Mouse (Mus musculus) intestine, embryonic 14.5 days (tissue): ENCODE measurements around the gene Gart. TPM values are rescaled to one million over a fixed set of nuclear protein-coding genes. Genes with fewer than 3 reads are reported as not detected.

ENCODE experiments used
- ATAC-seq: fragments of 200-750 bp; cut with Nextera tagmentation; replicated peaks from 2 replicates; pipeline ENCODE4 v1.8.0; 2017; ENCODE audit warnings: low read depth, moderate number of reproducible peaks, moderate TSS enrichment, moderate library complexity; ENCODE audit not compliant: low FRiP score, low TSS enrichment
- DNase-seq: peaks from one replicate; pipeline ENCODE4 v3.0.0-alpha.2; 2018; ENCODE audit warnings: low spot score
- H3K27ac ChIP-seq: fragments of 300-500 bp; sonication (generic); 2 replicates; pipeline ENCODE4 v1.5.1; 2014; ENCODE audit warnings: low read depth, mild to moderate bottlenecking, control low read depth
- H3K27me3 ChIP-seq: fragments of 300-500 bp; sonication (generic); replicated peaks from 2 replicates; pipeline ENCODE4 v1.6.1; 2014; ENCODE audit warnings: low read length, control low read depth; ENCODE audit not compliant: control insufficient read depth, insufficient read depth
- H3K36me3 ChIP-seq: fragments of 300-500 bp; sonication (generic); 2 replicates; pipeline ENCODE4 v1.6.1; 2014; ENCODE audit warnings: low read length, control low read depth; ENCODE audit not compliant: control insufficient read depth, insufficient read depth
- H3K4me1 ChIP-seq: fragments of 300-500 bp; sonication (generic); replicated peaks from 2 replicates; pipeline ENCODE4 v1.6.1; 2014; ENCODE audit warnings: low read length, control low read depth, mixed read lengths; ENCODE audit not compliant: control insufficient read depth, insufficient read depth
- H3K4me2 ChIP-seq: fragments of 300-500 bp; sonication (generic); 2 replicates; pipeline ENCODE4 v1.6.1; 2014; ENCODE audit warnings: low read length
- H3K4me3 ChIP-seq: fragments of 300-500 bp; sonication (generic); 2 replicates; pipeline ENCODE4 v1.5.1; 2014; ENCODE audit warnings: low read depth, low read length, control low read depth, mixed read lengths
- H3K9ac ChIP-seq: fragments of 300-500 bp; sonication (generic); 2 replicates; pipeline ENCODE4 v1.6.1; 2014; ENCODE audit warnings: mild to moderate bottlenecking, low read length
- H3K9me3 ChIP-seq: fragments of 300-500 bp; sonication (generic); 2 replicates; pipeline ENCODE4 v1.6.1; 2016; ENCODE audit warnings: low read length, control low read depth; ENCODE audit not compliant: control insufficient read depth
- WGBS: fragments of 180-500 bp; shearing (Covaris S2); extraction: QIAGEN DNeasy Blood & Tissue Kit; methylation state at CpG from one replicate; pipeline ENCODE4 v1.1.7; 2014; 5-methylcytosine and 5-hydroxymethylcytosine counted together
- polyA plus RNA-seq: library from polyadenylated mRNA; unstranded; fragments of >200 nt; fragmentation: Nextera tagmentation; extraction: Ambion mirVana; gene quantifications from 2 replicates; pipeline ENCODE4 v1.2.1, GENCODE M21; 2014

Gene Gart
- polyA plus RNA-seq = 125 and 137 TPM in 2 replicates

DNA sequence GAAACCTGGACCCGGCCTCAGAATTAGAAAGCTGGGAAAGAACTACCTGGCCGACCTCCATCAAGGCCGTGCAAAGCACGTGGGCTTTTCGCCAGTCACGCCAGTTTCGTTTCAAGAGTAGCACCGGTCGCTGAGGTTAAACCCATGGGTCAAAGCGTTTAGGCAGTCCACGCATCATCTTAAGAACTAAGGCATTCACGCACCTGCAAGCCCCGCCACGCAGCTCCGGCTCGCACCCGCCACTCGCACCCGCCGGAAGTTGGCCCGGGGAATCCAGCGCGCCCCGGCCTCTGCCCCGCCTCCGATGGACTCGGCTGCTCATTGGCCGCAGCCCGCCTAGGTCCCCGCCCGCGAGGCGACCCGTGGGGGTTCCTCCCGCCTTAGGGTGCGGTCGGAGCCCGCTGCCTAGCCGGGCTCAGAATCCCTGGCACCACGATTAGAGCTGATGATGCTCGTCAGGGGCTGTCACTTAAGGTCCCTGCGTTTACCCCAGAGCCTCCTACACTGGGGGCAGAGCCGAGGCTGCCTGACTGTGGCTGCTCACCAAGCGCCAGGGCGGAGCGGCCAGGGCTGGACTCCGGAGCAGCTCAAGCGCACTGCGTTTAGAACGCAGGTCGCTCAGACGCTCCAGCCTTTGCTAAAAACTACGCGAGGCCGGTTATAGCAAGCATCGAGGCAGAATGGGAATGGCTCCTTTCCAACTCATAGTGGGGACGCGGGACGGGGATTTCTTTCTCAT, at the start of gene Gart:
Gene Gart, minus strand, starts transcription at position 272 of the 739 bp plus-strand sequence.
- under 1% methylated on average over 58 of the region's 59 CpGs for WGBS
- Histone ChIP-seq H3K4me1 (peaks cover 3% of the 10 kb centered on the region; the same call in 1 of the 2 replicates), H3K27ac (peak within 1 kb of the TSS; percentile 98), H3K4me2 (peak within 1 kb of the TSS; percentile 99), H3K9ac (peak within 1 kb of the TSS; percentile 98), H3K4me3 (peak within 1 kb of the TSS; percentile 97), H3K27me3 (no peaks in the 10 kb centered on the region), H3K9me3 (no peaks in the 10 kb centered on the region), H3K36me3 (peaks cover 21% of the 10 kb centered on the region)
- no peak for DNase-seq
- ATAC-seq = peak; percentile 90

DNA sequence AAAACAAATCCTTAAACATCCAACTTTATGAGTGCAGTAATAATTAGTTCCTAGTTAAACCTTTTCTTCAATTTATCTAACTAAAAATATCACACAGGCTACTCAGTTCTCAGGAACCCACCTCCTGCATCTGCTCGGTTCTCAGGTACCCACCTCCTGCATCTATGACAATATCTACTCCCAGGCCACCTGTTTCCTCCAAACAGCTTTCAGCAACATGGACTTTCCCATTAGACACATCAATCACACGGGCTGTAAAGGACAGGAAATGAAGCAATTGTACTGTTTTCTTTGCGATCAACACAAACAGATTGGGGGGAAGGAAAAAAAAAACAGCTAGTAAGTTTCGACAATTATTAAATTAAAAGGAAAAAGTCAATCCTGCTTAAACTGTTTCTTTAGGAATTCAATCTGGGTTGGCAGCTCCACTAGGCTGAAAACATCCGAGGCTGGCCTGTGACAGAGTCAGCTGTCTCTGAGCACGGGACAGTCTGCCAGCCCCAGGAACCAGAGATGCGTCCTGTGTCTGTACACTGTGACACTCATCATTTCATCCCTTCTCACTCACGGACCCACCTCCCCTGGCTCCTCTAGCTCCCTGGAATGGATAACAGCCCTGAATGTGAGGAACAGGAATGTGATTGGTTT, 48.5 kb upstream of the Gart start:
- ATAC-seq = 0 out of 2 replicates have a peak, but pooled peaks have one; percentile 21
- H3K27ac ChIP-seq = no peak overlapping the region
- no peak overlapping the region for H3K4me3 ChIP-seq
- no peaks in the 10 kb centered on the region for H3K27me3 ChIP-seq
- no peak overlapping the region for H3K9ac ChIP-seq
- peaks cover 37% of the 10 kb centered on the region for H3K36me3 ChIP-seq
- 66% methylated on average over 8 of the region's 8 CpGs for WGBS
- no peaks in the 10 kb centered on the region for H3K9me3 ChIP-seq
- DNase-seq = no peak
- H3K4me2 ChIP-seq = no peak overlapping the region
- H3K4me1 ChIP-seq = no peaks in the 10 kb centered on the region

DNA sequence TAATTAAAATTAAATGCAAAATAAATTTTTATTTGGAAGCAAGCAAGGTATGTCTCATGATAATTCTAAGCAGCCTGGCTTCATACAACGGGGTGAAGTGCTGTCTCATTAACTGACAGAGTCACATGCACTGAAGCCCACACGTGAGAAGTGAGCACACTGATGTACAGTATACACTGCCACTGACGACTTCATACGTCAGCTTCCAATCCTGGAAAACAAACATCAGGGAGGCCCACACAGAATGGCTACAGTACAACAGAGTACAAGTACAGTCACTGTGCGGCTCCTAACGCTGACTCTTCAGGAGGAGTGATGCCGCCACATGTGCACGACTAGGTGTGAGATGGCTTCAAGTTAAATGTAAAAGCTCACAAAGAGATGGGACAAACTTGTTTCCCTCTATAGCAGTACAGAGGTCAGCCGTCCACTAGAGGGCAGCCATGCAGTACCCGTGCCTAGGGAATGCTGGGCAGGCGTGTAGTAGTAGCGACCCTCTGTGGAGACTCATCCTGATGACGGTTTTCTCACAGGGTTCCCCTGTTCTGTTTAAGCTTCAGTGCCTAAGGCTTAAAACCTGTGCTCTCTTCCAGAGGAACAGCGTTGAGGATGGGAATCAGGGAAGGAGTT, 47.8 kb upstream of the Gart start:
- peak; percentile 93 for DNase-seq
- Histone ChIP-seq H3K4me1 (no peaks in the 10 kb centered on the region), H3K9ac (no peak overlapping the region), H3K27me3 (no peaks in the 10 kb centered on the region), H3K9me3 (no peaks in the 10 kb centered on the region), H3K4me2 (no peak overlapping the region), H3K27ac (no peak overlapping the region), H3K4me3 (no peak overlapping the region), H3K36me3 (peaks cover 36% of the 10 kb centered on the region)
- peak; percentile 94 for ATAC-seq
- WGBS = 30% methylated on average over 14 of the region's 14 CpGs

DNA sequence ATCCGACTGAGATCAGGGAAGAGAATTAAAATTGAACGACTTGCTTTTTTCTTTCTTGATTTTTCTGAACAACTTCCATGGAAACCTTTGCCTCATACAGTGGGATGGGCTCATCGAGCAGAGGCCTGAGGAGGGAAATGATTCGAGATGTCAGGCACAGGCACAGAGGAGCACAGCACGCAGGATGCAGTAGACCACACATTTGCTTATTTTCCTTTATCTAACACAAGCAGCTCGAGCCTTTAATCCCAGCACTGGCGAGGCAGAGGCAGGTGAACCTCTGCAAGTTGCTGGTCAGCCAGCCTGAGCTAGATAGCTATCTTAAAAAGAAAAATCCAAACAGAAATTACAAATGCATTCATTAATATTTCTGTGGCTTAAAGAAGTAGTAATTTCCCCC, 43.0 kb upstream of the Gart start:
- WGBS = 51% methylated on average over 7 of the region's 7 CpGs
- ATAC-seq (no peak), DNase-seq (no peak)
- no peak overlapping the region for H3K4me3 ChIP-seq
- H3K4me2 ChIP-seq = peak overlapping the region; percentile 68
- H3K9ac ChIP-seq = no peak overlapping the region
- H3K4me1 ChIP-seq = peaks cover 10% of the 10 kb centered on the region; the same call in 1 of the 2 replicates
- H3K27ac ChIP-seq = no peak overlapping the region
- H3K27me3 ChIP-seq = no peaks in the 10 kb centered on the region
- no peaks in the 10 kb centered on the region for H3K9me3 ChIP-seq
- peaks cover 17% of the 10 kb centered on the region for H3K36me3 ChIP-seq

DNA sequence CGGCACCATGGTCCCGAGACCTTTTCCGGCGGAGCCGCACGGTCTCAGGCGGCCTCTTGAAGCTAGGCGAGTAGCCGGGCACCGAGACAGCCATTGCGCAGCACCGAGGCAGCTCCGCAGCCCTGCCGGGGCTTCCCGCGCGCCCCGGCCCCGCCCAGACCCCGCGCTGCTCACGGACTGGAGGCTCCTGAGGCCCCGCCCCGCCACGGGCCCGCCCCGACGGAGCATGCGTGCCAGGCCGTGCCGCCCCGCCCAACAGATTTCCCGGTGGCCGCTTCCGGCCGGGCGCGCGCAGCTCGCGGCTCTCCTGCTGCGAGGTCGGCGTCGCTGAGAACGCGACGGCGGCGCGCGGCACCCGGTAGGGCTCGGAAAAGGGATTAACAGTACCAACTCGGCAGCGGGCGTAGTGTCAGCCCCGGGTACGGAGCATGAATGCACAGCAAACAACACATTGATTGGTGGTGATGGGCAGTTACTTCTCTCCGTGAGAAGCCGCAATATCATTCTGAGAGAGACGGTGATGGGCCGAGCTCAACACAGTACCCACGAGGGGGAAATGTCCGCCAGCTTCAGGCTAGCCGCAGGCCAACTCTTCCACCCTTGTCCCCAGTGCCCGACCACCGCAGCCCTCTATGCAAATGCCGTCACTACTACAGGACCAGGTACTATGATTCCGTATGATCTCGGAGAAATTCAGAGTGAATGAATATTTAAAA, 42.0 kb upstream of the Gart start, which contains the start of gene Donson:
Gene Donson, minus strand, starts transcription at position 152 of the 716 bp plus-strand sequence.
- Histone ChIP-seq H3K4me2 (peak within 1 kb of the TSS; percentile 68), H3K9ac (peak within 1 kb of the TSS; percentile 90), H3K36me3 (peaks cover 23% of the 10 kb centered on the region), H3K27me3 (no peaks in the 10 kb centered on the region), H3K4me1 (peaks cover 10% of the 10 kb centered on the region; the same call in 1 of the 2 replicates), H3K9me3 (no peaks in the 10 kb centered on the region), H3K27ac (peak within 1 kb of the TSS; percentile 75), H3K4me3 (peak within 1 kb of the TSS; percentile 77)
- ATAC-seq = peak; percentile 98
- WGBS = under 1% methylated on average over 65 of the region's 71 CpGs
- peak; percentile 93 for DNase-seq

DNA sequence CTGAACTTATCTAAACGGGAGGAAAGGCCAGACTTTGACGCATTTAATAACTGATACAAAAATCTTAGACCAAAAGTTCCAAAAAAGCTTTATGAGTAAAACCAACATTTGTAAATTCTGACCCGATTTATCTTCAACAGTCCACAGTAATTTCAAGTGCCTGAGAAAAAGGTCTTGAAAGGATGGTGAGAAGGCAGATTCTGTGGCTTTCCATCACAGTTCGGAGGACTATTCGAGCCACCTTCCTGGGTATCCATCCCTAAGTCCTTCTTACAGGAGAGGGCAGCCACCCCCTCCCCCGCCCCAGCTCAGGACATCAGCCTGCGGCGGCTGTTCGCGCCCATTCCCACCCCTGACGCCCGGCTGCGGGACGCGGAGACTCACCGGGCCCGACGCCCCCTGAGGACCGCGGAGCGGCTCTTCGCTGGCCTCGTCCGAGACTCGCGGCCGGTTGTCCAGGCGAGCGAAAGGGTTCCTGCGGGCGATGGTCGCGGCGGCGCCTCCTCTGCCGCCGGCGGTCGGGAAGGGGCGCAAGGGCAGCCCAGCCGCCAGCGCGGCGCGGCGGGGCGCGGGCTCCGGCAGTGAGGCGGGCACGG, 41.4 kb upstream of the Gart start:
- H3K27ac ChIP-seq = no peak overlapping the region; the same call in 1 of the 2 replicates
- peak overlapping the region; percentile 77 for H3K4me3 ChIP-seq
- no peaks in the 10 kb centered on the region for H3K27me3 ChIP-seq
- peak overlapping the region; percentile 68 for H3K4me2 ChIP-seq
- peak; percentile 66 for DNase-seq
- 2% methylated on average over 41 of the region's 51 CpGs for WGBS
- peak; percentile 57 for ATAC-seq
- peaks cover 27% of the 10 kb centered on the region for H3K36me3 ChIP-seq
- H3K9ac ChIP-seq = peak overlapping the region; percentile 90
- H3K4me1 ChIP-seq = peaks cover 10% of the 10 kb centered on the region; the same call in 1 of the 2 replicates
- no peaks in the 10 kb centered on the region for H3K9me3 ChIP-seq

DNA sequence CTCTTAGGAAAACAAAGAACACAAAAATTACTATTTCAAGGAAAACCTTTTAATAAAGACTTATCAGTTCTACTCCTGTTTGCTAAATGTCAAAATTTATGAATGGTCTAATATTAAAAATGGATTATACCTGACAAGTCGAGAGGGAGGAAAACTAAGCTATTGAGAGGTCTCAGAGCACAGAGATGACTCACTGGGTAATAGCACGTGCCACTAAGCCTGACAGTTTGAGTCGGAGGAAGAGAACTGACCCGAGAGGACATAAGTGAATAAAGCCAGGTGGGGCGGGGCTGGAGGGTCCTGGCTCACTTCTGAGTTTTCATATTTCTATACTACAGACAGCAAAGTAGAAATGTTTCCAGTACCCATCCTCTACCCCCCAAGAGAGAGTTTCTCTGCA, 39.6 kb upstream of the Gart start:
- ATAC-seq = no peak
- peaks cover 10% of the 10 kb centered on the region; the same call in 1 of the 2 replicates for H3K4me1 ChIP-seq
- H3K36me3 ChIP-seq = peaks cover 40% of the 10 kb centered on the region
- H3K27me3 ChIP-seq = no peaks in the 10 kb centered on the region
- no peaks in the 10 kb centered on the region for H3K9me3 ChIP-seq
- H3K9ac ChIP-seq = no peak overlapping the region
- peak; percentile 29 for DNase-seq
- H3K27ac ChIP-seq = no peak overlapping the region
- H3K4me3 ChIP-seq = no peak overlapping the region
- WGBS = 76% methylated on average over 5 of the region's 5 CpGs
- H3K4me2 ChIP-seq = no peak overlapping the region

DNA sequence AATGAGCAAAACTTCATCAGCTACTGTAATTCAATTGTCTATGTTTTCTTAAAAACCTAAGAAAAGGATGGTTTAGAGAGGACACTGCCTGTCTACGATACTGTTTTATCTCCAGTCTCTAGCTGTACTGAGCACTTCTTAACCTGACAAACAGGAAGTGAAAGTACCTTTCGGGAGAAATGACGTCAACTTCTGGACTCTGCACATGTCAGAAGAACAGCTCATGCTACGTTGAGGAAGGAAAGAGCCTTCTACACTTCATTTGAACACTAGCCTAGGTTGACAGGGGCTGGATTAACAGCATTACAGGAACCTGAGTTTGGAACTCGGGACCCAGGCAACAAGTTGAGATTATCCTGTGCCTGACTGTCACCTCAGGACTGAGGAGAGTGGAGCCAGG, 38.8 kb upstream of the Gart start:
- ATAC-seq (no peak), DNase-seq (no peak)
- H3K27ac ChIP-seq = no peak overlapping the region
- no peaks in the 10 kb centered on the region for H3K9me3 ChIP-seq
- peaks cover 45% of the 10 kb centered on the region for H3K36me3 ChIP-seq
- H3K9ac ChIP-seq = no peak overlapping the region
- peaks cover 10% of the 10 kb centered on the region; the same call in 1 of the 2 replicates for H3K4me1 ChIP-seq
- H3K27me3 ChIP-seq = no peaks in the 10 kb centered on the region
- no peak overlapping the region for H3K4me2 ChIP-seq
- H3K4me3 ChIP-seq = no peak overlapping the region
- WGBS = 84% methylated on average over 5 of the region's 5 CpGs
